Mouse (Mus musculus) olfactory bulb, adult 2 months (tissue): ENCODE data around the gene Prdm15.

Source experiments
- CTCF ChIP-seq: fragments of 200-500 bp; IDR thresholded peaks from 2 replicates; pipeline ENCODE4 v1.5.1; 2012; ENCODE audit warnings: low read depth, mild to moderate bottlenecking, low read length, moderate library complexity; ENCODE audit not compliant: insufficient read depth
- POLR2A ChIP-seq: fragments of 200-500 bp; IDR thresholded peaks from 2 replicates; pipeline ENCODE4 v1.6.1; 2012; ENCODE audit warnings: mild to moderate bottlenecking, low read depth, low read length, moderate library complexity; ENCODE audit not compliant: insufficient read depth

DNA sequence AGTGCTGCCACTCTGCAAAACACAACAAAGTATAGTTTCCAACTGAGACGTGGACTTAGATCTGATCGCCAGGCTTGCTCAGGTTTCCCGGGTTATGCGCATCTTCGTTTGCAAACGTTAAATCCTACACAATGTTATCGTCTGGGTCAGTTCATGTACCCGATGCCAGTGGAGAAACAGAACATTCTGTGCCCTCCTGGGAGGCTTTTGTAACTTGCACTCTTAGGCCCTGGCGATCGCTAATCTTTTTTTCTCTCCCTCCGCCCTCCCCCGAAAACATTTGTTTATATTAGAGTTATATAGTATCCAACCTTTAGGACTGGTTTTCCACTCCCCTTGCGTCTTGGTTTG, 87.7 kb downstream of the Prdm15 start:
- no peak for TF ChIP-seq CTCF
- TF ChIP-seq POLR2A = no peak
